Mouse (Mus musculus): ENCODE data around the gene Olfr883. TPM values are rescaled to one million over a fixed set of nuclear protein-coding genes. Genes with fewer than 3 reads are reported as not detected.

Gene Olfr883
- total RNA-seq (2022), result not detected

- DNase-seq (ENCODE audit: low spot score in 2 of 2), result no peak
These were observed at the start of gene Olfr883 for GRCm38 (mm10) chr9:38025508-38025907. TSS of gene Olfr883 (plus strand) at chr9:38025808.

DNA sequence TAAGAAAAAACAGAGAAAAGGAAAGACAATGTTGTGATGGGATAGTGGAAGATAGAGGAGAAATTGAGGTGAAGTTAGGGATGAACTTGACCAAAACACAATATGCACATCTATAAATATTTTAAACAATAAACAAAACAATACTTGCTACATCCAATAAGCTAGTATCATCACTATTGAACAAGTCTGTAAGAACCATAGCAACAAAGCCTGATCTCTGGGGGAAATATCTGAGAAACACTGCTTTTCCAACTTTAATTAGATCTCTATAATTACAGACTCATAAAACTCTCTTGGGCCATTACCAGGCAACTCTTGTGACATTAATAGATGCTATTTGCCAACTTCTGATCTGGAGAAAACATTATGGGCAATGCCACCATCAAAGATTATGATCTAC lies 34.1 kb upstream of the Olfr883 start, which contains the start of gene Olfr881:
Gene Olfr881 (plus strand): TSS at position 301 of the 400 bp plus-strand sequence.
- no peak for DNase-seq (ENCODE audit: low spot score in 2 of 2)

DNA sequence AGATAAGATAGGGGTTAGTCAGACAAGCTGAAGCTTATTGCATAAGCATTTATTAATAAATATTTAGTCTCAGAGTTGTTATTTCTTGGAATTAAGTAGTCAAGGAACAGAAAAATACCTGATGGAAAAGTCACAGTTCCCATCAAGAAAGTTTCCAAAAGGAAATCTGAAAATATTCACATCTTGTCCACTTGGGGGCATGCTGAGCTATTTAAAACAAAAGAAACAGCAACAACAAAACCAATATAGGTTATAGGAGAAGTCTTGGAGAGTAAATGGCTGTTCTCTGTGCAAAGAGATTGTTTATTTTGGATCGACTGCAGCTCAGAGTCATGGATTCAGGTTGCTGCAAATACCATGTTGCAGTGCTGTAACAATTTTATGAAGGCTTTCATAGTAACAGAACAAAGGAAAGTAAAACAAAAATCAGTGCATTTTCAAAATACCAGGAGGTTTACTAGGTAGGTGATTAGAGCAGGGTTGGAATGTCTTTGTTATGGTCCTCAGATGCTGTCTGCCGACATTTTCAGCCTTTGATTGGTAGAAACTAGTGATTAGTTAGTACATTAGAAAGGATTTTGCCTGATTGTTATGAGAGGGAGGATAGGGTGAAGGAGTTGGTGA lies 26.9 kb upstream of the Olfr883 start:
- no peak for DNase-seq (ENCODE audit: low spot score in 2 of 2)

- DNase-seq (ENCODE audit: low spot score in 2 of 2), result no peak
These were observed 25.6 kb upstream of the Olfr883 start for GRCm38 (mm10) chr9:38000021-38000420.

DNA sequence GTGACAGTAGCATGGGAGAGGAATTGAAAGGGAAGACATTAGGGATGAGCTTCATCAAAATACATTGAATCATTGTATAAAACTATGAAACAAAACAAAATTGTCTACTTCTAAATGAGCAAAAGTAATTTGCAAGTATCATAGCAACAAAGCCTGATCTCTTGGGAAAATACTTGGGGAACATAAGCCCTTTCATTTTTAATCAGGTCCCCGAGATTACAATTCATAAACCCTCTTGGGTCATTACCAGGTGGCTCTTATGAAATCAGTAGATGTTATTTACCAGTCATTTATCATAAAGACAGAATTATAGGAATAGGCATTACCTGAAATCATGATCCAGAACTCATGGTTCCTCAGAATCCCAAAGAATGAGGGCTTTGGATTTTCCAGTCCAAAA lies 20.6 kb downstream of the Olfr883 start, which contains the start of gene Olfr884:
Gene Olfr884 (plus strand): TSS at position 301 of the 400 bp plus-strand sequence.
- DNase-seq (ENCODE audit: low spot score in 2 of 2), result no peak

- no peak for DNase-seq (ENCODE audit: low spot score in 2 of 2)
These were observed 35.4 kb downstream of the Olfr883 start, which contains the start of gene Olfr885 for GRCm38 (mm10) chr9:38061022-38061421. TSS of gene Olfr885 (plus strand) at chr9:38061322.

Other genes with a start within 250 kb of the Olfr883 start
- gene Olfr876, start 222.8 kb upstream of the Olfr883 start, total RNA-seq (2022), result not detected
- gene Olfr877, start 171.5 kb upstream of the Olfr883 start, total RNA-seq (2022), result not detected
- gene Olfr145, start 129.1 kb upstream of the Olfr883 start, total RNA-seq (2022), result not detected
- gene Olfr878, start 108.0 kb upstream of the Olfr883 start, total RNA-seq (2022), result not detected
- gene Olfr881, start 34.0 kb upstream of the Olfr883 start, total RNA-seq (2022), result not detected
- not detected for gene Olfr884, start 20.7 kb downstream of the Olfr883 start, total RNA-seq (2022)
- not detected for gene Olfr885, start 35.5 kb downstream of the Olfr883 start, total RNA-seq (2022)
- not detected for gene Olfr887, start 58.3 kb downstream of the Olfr883 start, total RNA-seq (2022)
- not detected for gene Olfr888, start 82.3 kb downstream of the Olfr883 start, total RNA-seq (2022)
- not detected for gene Olfr889, start 89.4 kb downstream of the Olfr883 start, total RNA-seq (2022)
- not detected for gene Olfr890, start 116.7 kb downstream of the Olfr883 start, total RNA-seq (2022)
- not detected for gene Olfr891, start 155.0 kb downstream of the Olfr883 start, total RNA-seq (2022)
- gene Olfr893, start 182.6 kb downstream of the Olfr883 start, total RNA-seq (2022), result not detected
- not detected for gene Olfr894, start 192.2 kb downstream of the Olfr883 start, total RNA-seq (2022)
- not detected for gene Olfr143, start 227.0 kb downstream of the Olfr883 start, total RNA-seq (2022)
- not detected for gene Olfr895, start 242.0 kb downstream of the Olfr883 start, total RNA-seq (2022)